ENCODE assay signal across 8 mouse cellular contexts in the genomic region with DNA sequence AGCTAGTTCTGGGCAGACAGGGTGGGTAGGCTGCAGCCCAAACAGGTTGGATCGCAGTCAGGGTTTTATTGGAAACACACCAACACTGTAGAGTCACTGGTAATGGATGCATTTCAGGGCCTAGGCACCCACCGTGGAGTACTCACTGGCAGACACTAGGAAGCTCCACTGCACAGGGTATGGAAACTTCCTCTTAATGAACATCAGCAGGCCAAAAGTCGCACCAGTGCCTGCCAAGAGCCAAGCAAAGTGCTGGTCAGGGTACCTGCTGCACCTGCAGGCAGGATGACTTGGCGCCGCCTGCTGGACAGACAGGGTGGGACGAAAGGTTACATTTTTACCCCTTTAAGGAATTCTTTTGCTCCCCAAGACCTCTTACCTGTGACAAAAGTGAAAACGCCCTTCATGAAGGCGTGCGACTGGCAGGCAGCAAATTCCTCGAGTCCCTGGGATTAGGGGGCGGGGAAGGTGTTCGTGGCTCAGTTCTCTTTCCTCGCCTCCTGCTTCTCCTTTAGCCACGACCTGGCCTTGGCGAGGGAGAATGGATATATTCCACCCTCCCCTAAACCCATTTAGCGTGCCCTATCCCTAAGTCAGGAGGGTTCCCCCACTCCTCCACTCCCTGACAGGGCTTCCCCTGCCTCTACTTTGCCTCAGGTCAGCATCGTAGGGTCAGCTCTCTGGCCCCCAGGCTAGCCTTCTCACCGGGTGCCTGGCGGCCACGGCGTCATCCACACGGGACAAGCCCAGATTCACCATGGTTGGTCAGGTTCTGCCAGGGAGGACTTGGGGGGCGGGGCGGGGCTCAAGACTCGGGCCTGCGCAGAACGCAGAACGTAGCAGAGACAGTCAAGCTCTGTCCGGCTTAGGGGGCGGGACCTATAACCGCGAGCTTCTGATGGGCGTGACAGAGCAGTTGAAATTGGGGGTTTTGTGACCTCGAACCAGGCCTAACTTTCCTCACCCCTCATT. TPM values are rescaled to one million over a fixed set of nuclear protein-coding genes. Genes with fewer than 3 reads are reported as not detected.
A peak's percentile ranks its signal among the peaks of the same experiment; 100 is the strongest.
DNase-seq lines count a peak whose midpoint lies in the region; ATAC-seq lines count a peak whose summit lies in the region.

TSS of gene Tmem141 (minus strand) at position 777 of the 972 bp plus-strand sequence.

- no peaks in the 10 kb centered on the region for H3K9me3 ChIP-seq in intestine, embryonic 16.5 days (ENCODE audit: control insufficient read depth, low read length)
- no peaks in the 10 kb centered on the region for H3K9me3 ChIP-seq in midbrain, embryonic 11.5 days (ENCODE audit: control insufficient read depth, low read length)

- H3K4me1 ChIP-seq in intestine, embryonic 16.5 days (ENCODE audit: control insufficient read depth, insufficient read depth, low read length) = no peaks in the 10 kb centered on the region
- H3K4me1 ChIP-seq in midbrain, embryonic 11.5 days (ENCODE audit: control insufficient read depth, insufficient read depth, low read length) = no peaks in the 10 kb centered on the region

- H3K36me3 ChIP-seq in intestine, embryonic 16.5 days (ENCODE audit: control insufficient read depth, insufficient read depth, low read length) = no peaks in the 10 kb centered on the region
- H3K36me3 ChIP-seq in midbrain, embryonic 11.5 days (ENCODE audit: control insufficient read depth, insufficient read depth, low read length) = no peaks in the 10 kb centered on the region

- 5% methylated on average over 34 of the region's 34 CpGs for WGBS in intestine, embryonic 16.5 days
- 5% methylated on average over 34 of the region's 34 CpGs for WGBS in midbrain, embryonic 11.5 days

- DNase-seq in adrenal gland, adult 2 months = peak; percentile 97
- DNase-seq in embryo, embryonic 11.5 days (ENCODE audit: low read depth, low spot score) = peak; percentile 80
- peak; percentile 78 to 88 for DNase-seq in gastrocnemius, postnatal 36 days
- DNase-seq in left cerebral cortex, postnatal 36 days (ENCODE audit: low spot score in 2 of 2) = peak; percentile 82 to 84
- peak; percentile 97 for DNase-seq in midbrain, embryonic 11.5 days (ENCODE audit: low spot score, missing footprints)
- peak; percentile 73 for DNase-seq in skeletal muscle tissue, adult 2 months (ENCODE audit: low read depth, low spot score)
- no peak for DNase-seq in MN1 (ENCODE audit: low spot score)

- peak within 1 kb of the TSS; percentile 72 for H3K9ac ChIP-seq in intestine, embryonic 16.5 days (ENCODE audit: low read depth, low read length)
- H3K9ac ChIP-seq in midbrain, embryonic 11.5 days (ENCODE audit: low read length) = peak within 1 kb of the TSS; percentile 46

- H3K27ac ChIP-seq in intestine, embryonic 16.5 days (ENCODE audit: low read length) = 0 out of 2 replicates have a peak within 1 kb of the TSS, but pooled peaks have one; percentile 61
- no peak within 1 kb of the TSS for H3K27ac ChIP-seq in midbrain, embryonic 11.5 days (ENCODE audit: low read depth, low read length)

- ATAC-seq in intestine, embryonic 16.5 days = peak; percentile 96
- peak; percentile 93 for ATAC-seq in midbrain, embryonic 11.5 days (ENCODE audit: low FRiP score)

- peak within 1 kb of the TSS; percentile 90 for H3K4me2 ChIP-seq in intestine, embryonic 16.5 days (ENCODE audit: low read depth, low read length)
- peak within 1 kb of the TSS; percentile 58 for H3K4me2 ChIP-seq in midbrain, embryonic 11.5 days

- H3K27me3 ChIP-seq in intestine, embryonic 16.5 days (replicated peaks; ENCODE audit: control insufficient read depth, insufficient read depth, low read length) = peaks cover 5% of the 10 kb centered on the region; the same call in 1 of the 2 replicates
- peaks cover 10% of the 10 kb centered on the region for H3K27me3 ChIP-seq in midbrain, embryonic 11.5 days (ENCODE audit: control insufficient read depth, insufficient read depth, low read length)

- peak within 1 kb of the TSS; percentile 66 for H3K4me3 ChIP-seq in intestine, embryonic 16.5 days (ENCODE audit: low read length)
- peak within 1 kb of the TSS; percentile 35 for H3K4me3 ChIP-seq in midbrain, embryonic 11.5 days (ENCODE audit: low read depth, low read length)

- intact Hi-C loops in gastrocnemius, postnatal 36 days (cut with DNase I) = no loop called here
- intact Hi-C loops in left cerebral cortex, postnatal 36 days (cut with DNase I) = no loop called here

RNA-seq across cellular contexts. Expression of gene Tmem141, which starts in this region (rescaled TPM):
- total RNA-seq in adrenal gland, adult 2 months (2021) = 10 to 100 TPM; 23.2 to 35.5 TPM
- 27.1 and 27.9 TPM in 2 replicates for polyA plus RNA-seq in adrenal gland, adult 2 months (2012; rRNA removed)
- 10 to 100 TPM; 11.1 to 18.7 TPM for total RNA-seq in gastrocnemius, postnatal 36 days (2021)
- 25.4 and 26.6 TPM in 2 replicates for polyA plus RNA-seq in intestine, embryonic 16.5 days (2015; fragmentation: Nextera tagmentation; extraction: Ambion mirVana)
- total RNA-seq in left cerebral cortex, postnatal 36 days (2021) = 10 to 100 TPM; 19.8 to 29.2 TPM
- 17.9 and 19.1 TPM in 2 replicates for polyA plus RNA-seq in midbrain, embryonic 11.5 days (2014; fragmentation: Nextera tagmentation; extraction: Ambion mirVana)
